Mouse (Mus musculus): Measurements from ENCODE around the gene Khnyn.

DNA sequence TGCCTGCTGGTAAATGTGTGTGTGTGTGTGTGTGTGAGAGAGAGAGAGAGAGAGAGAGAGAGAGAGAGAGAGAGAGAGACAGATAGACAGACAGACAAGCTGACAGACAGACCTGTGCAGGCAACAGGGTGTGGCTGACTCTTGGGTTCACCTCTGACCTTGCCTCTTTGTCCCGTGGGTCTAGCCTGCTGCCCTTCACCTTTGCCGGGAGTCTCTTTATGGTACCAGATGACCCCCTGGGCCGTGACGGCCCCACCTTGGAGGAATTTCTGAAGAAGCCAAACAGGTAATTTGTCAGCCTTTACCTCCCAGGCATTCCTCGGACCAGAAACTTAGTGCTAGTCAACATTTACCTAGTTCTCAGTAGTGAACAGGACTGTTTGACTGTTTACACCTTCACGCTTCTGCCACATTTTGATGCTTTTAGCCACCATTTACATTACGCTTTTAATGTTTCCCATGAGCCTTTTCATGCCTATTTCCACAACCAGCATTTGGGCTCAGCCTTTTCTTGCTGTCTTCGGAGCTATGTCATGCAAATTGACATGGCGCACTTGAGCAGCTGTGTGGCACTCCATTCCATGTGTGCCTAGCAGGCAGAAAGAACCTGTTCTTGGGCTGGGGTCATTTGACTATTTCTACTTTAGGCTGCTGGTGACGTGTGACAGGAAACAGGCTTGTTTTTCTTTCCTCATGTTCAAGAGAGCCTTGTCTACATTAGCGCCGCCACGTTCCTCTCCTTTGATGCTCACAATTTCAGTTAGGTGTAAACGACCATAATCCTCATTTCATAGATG, 16.3 kb upstream of the Khnyn start:
- TF ChIP-seq CTCF (IDR thresholded peaks at IDR 0.05) (no peak), EP300 (IDR thresholded peaks at IDR 0.05) (no peak)

Data from lung, postnatal 0 days (tissue).